Mouse (Mus musculus) embryonic facial prominence, embryonic 13.5 days (tissue): ENCODE results near the gene Fzd5. TPM values are rescaled to one million over a fixed set of nuclear protein-coding genes. Genes with fewer than 3 reads are reported as not detected.

ENCODE experiments used
- polyA plus RNA-seq: library from polyadenylated mRNA; unstranded; fragments of >200 nt; fragmentation: Nextera tagmentation; extraction: Ambion mirVana; gene quantifications from 2 replicates; pipeline ENCODE4 v1.2.1, GENCODE M21; 2015

The Fzd5 gene
- polyA plus RNA-seq, 1 experiment from 2014 or later: 1.1 TPM

Other genes starting within 250 kb of the Fzd5 start
- 37.5 and 40.0 TPM in 2 replicates for gene Creb1, start 205.1 kb downstream of the Fzd5 start, polyA plus RNA-seq
- 18.7 and 23.0 TPM in 2 replicates for gene Mettl21a, start 120.5 kb downstream of the Fzd5 start, polyA plus RNA-seq
- 5.5 and 5.6 TPM in 2 replicates for gene Ccnyl1, start 47.3 kb downstream of the Fzd5 start, polyA plus RNA-seq
- 8.6 and 8.7 TPM in 2 replicates for gene Plekhm3, start 219.1 kb upstream of the Fzd5 start, polyA plus RNA-seq